Mouse (Mus musculus) ovary, adult 18-20 months (tissue): Measurements from ENCODE around the gene Gm21119.
"Not testable (repeated sequence)": the region's sequence is repeated elsewhere in the genome, so short reads cannot be mapped to it uniquely, and the experiment has no call there.

Source experiments
- DNase-seq: peaks from one replicate; pipeline ENCODE4 v3.0.0; 2022; ENCODE audit warnings: low spot score, mixed read lengths

Gm21119 gene

GRCm38 (mm10) chr8:20614619-20615018, at the start of gene Gm21119:
TSS of gene Gm21119 (plus strand) at chr8:20614919.
- DNase-seq, result not testable (repeated sequence)

GRCm38 (mm10) chr8:20566753-20567152, 48.0 kb upstream of the Gm21119 start:
- not testable (repeated sequence) for DNase-seq

GRCm38 (mm10) chr8:20581081-20581480, 33.6 kb upstream of the Gm21119 start:
- not testable (repeated sequence) for DNase-seq

- not testable (repeated sequence) for DNase-seq
Measured at GRCm38 (mm10) chr8:20582772-20583171, 31.9 kb upstream of the Gm21119 start.

GRCm38 (mm10) chr8:20588268-20589177, 26.2 kb upstream of the Gm21119 start:
- not testable (repeated sequence) for DNase-seq

- DNase-seq, result peak; percentile 24
Measured at GRCm38 (mm10) chr8:20589178-20589539, 25.6 kb upstream of the Gm21119 start.

- peak; percentile 40 for DNase-seq
Measured at GRCm38 (mm10) chr8:20590117-20590997, 24.4 kb upstream of the Gm21119 start.

GRCm38 (mm10) chr8:20591002-20591401, 23.7 kb upstream of the Gm21119 start:
- not testable (repeated sequence) for DNase-seq

- not testable (repeated sequence) for DNase-seq
Measured at GRCm38 (mm10) chr8:20592732-20593272, 21.9 kb upstream of the Gm21119 start.

- peak; percentile 74 for DNase-seq
Measured at GRCm38 (mm10) chr8:20593841-20594240, 20.9 kb upstream of the Gm21119 start.

GRCm38 (mm10) chr8:20596081-20596841, 18.5 kb upstream of the Gm21119 start:
- DNase-seq, result not testable (repeated sequence)

- peak; percentile 70 for DNase-seq
Measured at GRCm38 (mm10) chr8:20596842-20597708, 17.6 kb upstream of the Gm21119 start.

- not testable (repeated sequence) for DNase-seq
Measured at GRCm38 (mm10) chr8:20598300-20599170, 16.2 kb upstream of the Gm21119 start.

- not testable (repeated sequence) for DNase-seq
Measured at GRCm38 (mm10) chr8:20599350-20599749, 15.4 kb upstream of the Gm21119 start.

GRCm38 (mm10) chr8:20610856-20611255, 3.9 kb upstream of the Gm21119 start:
- DNase-seq, result not testable (repeated sequence)

- not testable (repeated sequence) for DNase-seq
Measured at GRCm38 (mm10) chr8:20612721-20613120, 2.0 kb upstream of the Gm21119 start.

GRCm38 (mm10) chr8:20630766-20631165, 16.0 kb downstream of the Gm21119 start:
- not testable (repeated sequence) for DNase-seq

GRCm38 (mm10) chr8:20637931-20638330, 23.2 kb downstream of the Gm21119 start:
- not testable (repeated sequence) for DNase-seq

- DNase-seq, result not testable (repeated sequence)
Measured at GRCm38 (mm10) chr8:20643536-20643935, 28.8 kb downstream of the Gm21119 start.
